ENCODE assay signal across 9 mouse cellular contexts in genomic region chr9:86951958-86952509, GRCm38 (mm10).
DNase-seq lines count a peak whose midpoint lies in the region; ATAC-seq and TF ChIP-seq lines count a peak whose summit lies in the region.
"Had no signal": no experiment of that assay in that cellular context is flagged by ENCODE, and none has a peak within 500 bp of the region (broad histone marks: within the 10 kb centered on the region; RNA-seq: fewer than 3 reads in every experiment).

No protein-coding gene starts in this region.

- DNase-seq in heart, adult 18-20 months = peak; percentile 4 to 23
- no peak for DNase-seq in heart, postnatal 25 days (ENCODE audit: low spot score)
- peak; percentile 11 for DNase-seq in heart, postnatal 4 days
- no peak for DNase-seq in gastrocnemius, postnatal 4 days (ENCODE audit: low spot score in 2 of 2)
- DNase-seq in frontal cortex, postnatal 10 days (ENCODE audit: low spot score in 2 of 2) = no peak
- DNase-seq in left cerebral cortex, adult 11 months (ENCODE audit: low spot score) = no peak
- DNase-seq: cerebellum, adult 11-12 months had no signal

- H3K27ac ChIP-seq in bone marrow macrophage, adult 2 months (ENCODE audit: insufficient read depth, low read depth, low read length) = peak overlapping the region; percentile 22
- 0 out of 2 replicates have a peak overlapping the region, but pooled peaks have one; percentile 30 for H3K27ac ChIP-seq in liver, embryonic 16.5 days (ENCODE audit: low read length)

- WGBS in liver, embryonic 16.5 days (ENCODE audit: insufficient replicate concordance) = 39% methylated on average over 11 of the region's 11 CpGs

- H3K27me3 ChIP-seq in liver, embryonic 16.5 days (ENCODE audit: control insufficient read depth, insufficient read depth, low read depth, low read length) = no peaks in the 10 kb centered on the region

- intact Hi-C loops in heart, postnatal 25 days (cut with DNase I) = no loop called here

- TF ChIP-seq POLR2A in bone marrow macrophage, adult 2 months (IDR thresholded peaks at IDR 0.05; ENCODE audit: borderline replicate concordance, low read depth, low read length) = no peak

- no peaks in the 10 kb centered on the region for H3K36me3 ChIP-seq in liver, embryonic 16.5 days (ENCODE audit: control insufficient read depth, insufficient read depth)

- TF ChIP-seq CTCF in bone marrow macrophage, adult 2 months (IDR thresholded peaks at IDR 0.05; ENCODE audit: low read depth, low read length) = no peak

- no peak overlapping the region for H3K4me2 ChIP-seq in liver, embryonic 16.5 days (ENCODE audit: low read depth, low read length)

- no peaks in the 10 kb centered on the region for H3K9me3 ChIP-seq in liver, embryonic 16.5 days (replicated peaks; ENCODE audit: control insufficient read depth, low read length)

- peak; percentile 94 for ATAC-seq in liver, embryonic 16.5 days (ENCODE audit: low read depth)

- no peak overlapping the region for H3K4me3 ChIP-seq in bone marrow macrophage, adult 2 months (ENCODE audit: insufficient read depth, low read length)
- no peak overlapping the region for H3K4me3 ChIP-seq in liver, embryonic 16.5 days (ENCODE audit: low read depth, low read length)

- H3K4me1 ChIP-seq in bone marrow macrophage, adult 2 months (ENCODE audit: control insufficient read depth, insufficient read depth, low read length) = peaks cover 23% of the 10 kb centered on the region
- no peaks in the 10 kb centered on the region for H3K4me1 ChIP-seq in liver, embryonic 16.5 days (ENCODE audit: control insufficient read depth, low read depth, low read length)

- no peak overlapping the region for H3K9ac ChIP-seq in liver, embryonic 16.5 days (ENCODE audit: low read depth, low read length)

Comparison
In these comparisons a context has a peak if more than half of its experiments do, and no peak if none do; other contexts are left out.
1. DNase-seq: peak in heart, adult 18-20 months (2 of 2) and heart, postnatal 4 days (single experiment); none in heart, postnatal 25 days (single experiment), gastrocnemius, postnatal 4 days (0 of 2), frontal cortex, postnatal 10 days (0 of 2) and left cerebral cortex, adult 11 months (single experiment).